Mouse (Mus musculus) left cerebral cortex, postnatal 10 days (tissue): Measurements from ENCODE around the gene Dse. TPM values are rescaled to one million over a fixed set of nuclear protein-coding genes. Genes with fewer than 3 reads are reported as not detected.

ENCODE experiments used
- total RNA-seq, 2 experiments: library from RNA; stranded (reverse); gene quantifications; 2 replicates each; pipeline ENCODE4 v1.2.3; 2021

Dse gene
- total RNA-seq, 2 experiments from 2014 or later, result 6.0 to 10.5 TPM

Other genes with a start within 250 kb of the Dse start
- 100 to 1,000 TPM; 102 to 104 TPM for gene Rwdd1, start 188.1 kb downstream of the Dse start, total RNA-seq
- gene Trappc3l, start 170.1 kb downstream of the Dse start, total RNA-seq, result 1 to 10 TPM in 1 of 2 experiments, under 1 TPM in 1; 0.28 to 1.1 TPM
- not detected for gene Calhm4, start 163.4 kb downstream of the Dse start, total RNA-seq
- gene Calhm5, start 111.2 kb downstream of the Dse start, total RNA-seq, result 1 to 10 TPM; 1.6 to 1.7 TPM
- gene Calhm6, start 79.7 kb downstream of the Dse start, total RNA-seq, result under 1 TPM; 0.32 to 0.77 TPM
- gene Tspyl1, start 74.5 kb upstream of the Dse start, total RNA-seq, result 100 to 1,000 TPM; 103 to 105 TPM
- gene Tspyl4, start 89.7 kb upstream of the Dse start, total RNA-seq, result 100 to 1,000 TPM; 335 to 337 TPM
- gene Col10a1, start 182.3 kb upstream of the Dse start, total RNA-seq, result under 1 TPM; 0.36 to 0.45 TPM
- gene Nt5dc1, start 210.8 kb upstream of the Dse start, total RNA-seq, result 1 to 10 TPM; 2.1 to 4.3 TPM